Mouse (Mus musculus) myocyte (in vitro differentiated cells): ENCODE measurements around the gene Nsf.

Source experiments
- CEBPB ChIP-seq: IDR thresholded peaks from 2 replicates; pipeline ENCODE4 v1.6.1; 2011; ENCODE audit warnings: mild to moderate bottlenecking, moderate library complexity; ENCODE audit not compliant: poor library complexity, insufficient read depth, severe bottlenecking
- E2F4 ChIP-seq: IDR thresholded peaks from one replicate; pipeline ENCODE4 v1.6.1; 2011; ENCODE audit warnings: mild to moderate bottlenecking, control low read depth, moderate library complexity; ENCODE audit not compliant: insufficient read depth
- MAX ChIP-seq: IDR thresholded peaks from one replicate; pipeline ENCODE4 v1.6.1; 2011; ENCODE audit warnings: low read depth, mild to moderate bottlenecking, control low read depth
- MYOD1 ChIP-seq, 3 experiments: IDR thresholded peaks; one replicate each; pipeline ENCODE4 v1.6.1; 2011; ENCODE audit warnings: control low read depth in 2 of 3, low read depth in 2 of 3, mild to moderate bottlenecking in 2 of 3, moderate library complexity in 1 of 3; ENCODE audit not compliant: insufficient read length in 2 of 3, control insufficient read depth in 1 of 3
- MYOG ChIP-seq, 3 experiments: IDR thresholded peaks; one replicate each; pipeline ENCODE4 v1.6.1; 2011; ENCODE audit warnings: control low read depth in 2 of 3, low read depth in 2 of 3, mild to moderate bottlenecking in 2 of 3; ENCODE audit not compliant: insufficient read length in 2 of 3, control insufficient read depth in 1 of 3, insufficient read depth in 1 of 3
- POLR2A ChIP-seq: IDR thresholded peaks from one replicate; pipeline ENCODE4 v1.6.1; 2011; ENCODE audit warnings: low read depth, mild to moderate bottlenecking, control low read depth, moderate library complexity; ENCODE audit not compliant: insufficient read length
- POLR2AphosphoS2 ChIP-seq: IDR thresholded peaks from one replicate; pipeline ENCODE4 v1.6.1; 2011; ENCODE audit warnings: low read depth, control low read depth; ENCODE audit not compliant: insufficient read length
- REST ChIP-seq: IDR thresholded peaks from one replicate; pipeline ENCODE4 v1.6.1; 2011; ENCODE audit warnings: mild to moderate bottlenecking, control low read depth, moderate library complexity; ENCODE audit not compliant: insufficient read depth, insufficient read length
- TCF12 ChIP-seq: IDR thresholded peaks from one replicate; pipeline ENCODE4 v1.6.1; 2011; ENCODE audit warnings: mild to moderate bottlenecking, control low read depth; ENCODE audit not compliant: poor library complexity, insufficient read depth, severe bottlenecking
- USF1 ChIP-seq: IDR thresholded peaks from one replicate; pipeline ENCODE4 v1.6.1; 2011; ENCODE audit warnings: low read depth, mild to moderate bottlenecking, control low read depth, moderate library complexity

DNA sequence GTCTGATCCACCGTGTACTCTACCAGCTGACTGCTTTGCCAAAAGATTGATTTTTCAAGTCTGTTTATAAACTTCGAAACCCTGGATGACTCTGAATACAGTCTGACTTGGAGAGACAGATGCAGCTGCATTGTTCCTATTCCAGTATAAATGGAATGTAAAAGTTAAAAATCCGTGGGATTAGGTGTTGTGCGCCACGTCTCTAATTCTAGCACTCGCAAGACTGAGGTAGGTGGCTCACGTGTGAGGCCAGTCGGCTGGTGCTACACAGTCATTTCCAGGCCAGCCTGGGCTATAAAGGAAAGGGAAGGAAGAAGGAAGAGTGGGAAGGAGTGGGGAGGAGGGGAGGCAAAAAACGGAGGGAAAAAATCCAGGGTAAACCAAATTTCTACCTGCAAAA is 48.4 kb downstream of the Nsf start:
- TF ChIP-seq USF1 (no peak), CEBPB (no peak), MYOG (IDR thresholded peaks at IDR 0.05; ENCODE audit: control insufficient read depth in 1 of 3, insufficient read depth in 1 of 3, insufficient read length in 2 of 3, low read depth in 2 of 3) (no peak), POLR2A (no peak), POLR2AphosphoS2 (no peak), MAX (no peak), TCF12 (no peak), MYOD1 (IDR thresholded peaks at IDR 0.05; ENCODE audit: control insufficient read depth in 1 of 3, insufficient read length in 2 of 3, low read depth in 2 of 3) (no peak), REST (no peak), E2F4 (no peak)
